In genomic region chr14:48663531-48663930, GRCm38 (mm10) we compare ENCODE assay signal across 23 mouse cellular contexts. TPM values are rescaled to one million over a fixed set of nuclear protein-coding genes. Genes with fewer than 3 reads are reported as not detected.
A peak's percentile ranks its signal among the peaks of the same experiment; 100 is the strongest.
DNase-seq lines count a peak whose midpoint lies in the region; ATAC-seq and TF ChIP-seq lines count a peak whose summit lies in the region.
"Had no signal": no experiment of that assay in that cellular context is flagged by ENCODE, and none has a peak within 500 bp of the region (broad histone marks: within the 10 kb centered on the region; RNA-seq: fewer than 3 reads in every experiment).

No protein-coding gene starts in this region.

- TF ChIP-seq CTCF in hindbrain, postnatal 0 days (IDR thresholded peaks at IDR 0.05; ENCODE audit: low read depth), result no peak
- TF ChIP-seq CTCF in midbrain, postnatal 0 days (IDR thresholded peaks at IDR 0.05), result no peak

- H3K4me2 ChIP-seq in hindbrain, embryonic 12.5 days (replicated peaks), result no peak overlapping the region
- H3K4me2 ChIP-seq in forebrain, embryonic 14.5 days (ENCODE audit: low read length), result peak overlapping the region; percentile 49
- peak overlapping the region; percentile 40 for H3K4me2 ChIP-seq in hindbrain, postnatal 0 days (ENCODE audit: low read depth, low read length)
- H3K4me2 ChIP-seq in midbrain, postnatal 0 days (ENCODE audit: low read depth, low read length, poor library complexity, severe bottlenecking), result peak overlapping the region; percentile 51
- H3K4me2 ChIP-seq: embryonic facial prominence, embryonic 15.5 days; heart, embryonic 13.5 days; limb, embryonic 15.5 days had no signal

- peak overlapping the region; percentile 51 for H3K4me3 ChIP-seq in hindbrain, embryonic 10.5 days
- no peak overlapping the region for H3K4me3 ChIP-seq in hindbrain, embryonic 12.5 days
- peak overlapping the region; percentile 13; the same call in 1 of the 2 replicates for H3K4me3 ChIP-seq in forebrain, embryonic 14.5 days (ENCODE audit: low read depth, low read length)
- peak overlapping the region; percentile 40 for H3K4me3 ChIP-seq in hindbrain, postnatal 0 days (ENCODE audit: low read length)
- peak overlapping the region; percentile 43 for H3K4me3 ChIP-seq in midbrain, postnatal 0 days (ENCODE audit: low read depth, low read length)
- H3K4me3 ChIP-seq: gastrocnemius, adult 2 months; heart, embryonic 13.5 days; limb, embryonic 15.5 days had no signal

- DNase-seq in hindbrain, embryonic 10.5 days (ENCODE audit: low spot score), result peak; percentile 10
- DNase-seq in forebrain, embryonic 14.5 days (ENCODE audit: low spot score), result no peak
- DNase-seq in hindbrain, postnatal 0 days (ENCODE audit: low spot score), result no peak
- DNase-seq in midbrain, postnatal 0 days (ENCODE audit: low spot score), result no peak
- no peak for DNase-seq in thymus, postnatal 4 days
- no peak for DNase-seq in kidney, postnatal 36 days
- no peak for DNase-seq in cerebellum, adult 11 months
- DNase-seq: cerebellum, postnatal 25 days; gastrocnemius, adult 2 months; kidney, adult 11 months; kidney, postnatal 25 days; lung, postnatal 14 days; spleen, adult 18-20 months; thymus, adult 18-20 months had no signal

- no peaks in the 10 kb centered on the region for H3K36me3 ChIP-seq in hindbrain, embryonic 10.5 days
- no peaks in the 10 kb centered on the region for H3K36me3 ChIP-seq in hindbrain, embryonic 12.5 days
- H3K36me3 ChIP-seq in forebrain, embryonic 14.5 days (ENCODE audit: control insufficient read depth, insufficient read depth, low read length), result no peaks in the 10 kb centered on the region
- H3K36me3 ChIP-seq in hindbrain, postnatal 0 days (ENCODE audit: insufficient read depth, low read length), result no peaks in the 10 kb centered on the region
- H3K36me3 ChIP-seq in midbrain, postnatal 0 days (ENCODE audit: insufficient read depth, low read length), result no peaks in the 10 kb centered on the region
- H3K36me3 ChIP-seq: embryonic facial prominence, embryonic 15.5 days; heart, embryonic 13.5 days; limb, embryonic 15.5 days had no signal

- H3K9me3 ChIP-seq in hindbrain, embryonic 10.5 days, result no peaks in the 10 kb centered on the region
- no peaks in the 10 kb centered on the region for H3K9me3 ChIP-seq in hindbrain, embryonic 12.5 days (replicated peaks)
- H3K9me3 ChIP-seq in forebrain, embryonic 14.5 days (replicated peaks; ENCODE audit: control insufficient read depth, low read length), result no peaks in the 10 kb centered on the region
- H3K9me3 ChIP-seq in hindbrain, postnatal 0 days (ENCODE audit: low read length), result no peaks in the 10 kb centered on the region
- H3K9me3 ChIP-seq in midbrain, postnatal 0 days (ENCODE audit: low read length), result no peaks in the 10 kb centered on the region
- H3K9me3 ChIP-seq: embryonic facial prominence, embryonic 15.5 days; heart, embryonic 13.5 days; limb, embryonic 15.5 days had no signal

- H3K4me1 ChIP-seq in hindbrain, embryonic 10.5 days (replicated peaks), result peaks cover 30% of the 10 kb centered on the region
- H3K4me1 ChIP-seq in hindbrain, embryonic 12.5 days, result peaks cover 8% of the 10 kb centered on the region; the same call in 1 of the 2 replicates
- H3K4me1 ChIP-seq in forebrain, embryonic 14.5 days (ENCODE audit: control insufficient read depth, insufficient read depth, low read length), result peaks cover 8% of the 10 kb centered on the region; the same call in 1 of the 2 replicates
- H3K4me1 ChIP-seq in hindbrain, postnatal 0 days (ENCODE audit: insufficient read depth, low read length), result no peaks in the 10 kb centered on the region
- H3K4me1 ChIP-seq in midbrain, postnatal 0 days (ENCODE audit: insufficient read depth, low read length), result no peaks in the 10 kb centered on the region

- no peak for ATAC-seq in hindbrain, embryonic 12.5 days (ENCODE audit: low FRiP score)
- ATAC-seq in forebrain, embryonic 14.5 days, result no peak
- no peak for ATAC-seq in hindbrain, postnatal 0 days
- no peak for ATAC-seq in midbrain, postnatal 0 days (ENCODE audit: low FRiP score)

- 1% methylated on average over 4 of the region's 4 CpGs for WGBS in hindbrain, embryonic 10.5 days
- 4% methylated on average over 4 of the region's 4 CpGs for WGBS in hindbrain, embryonic 12.5 days
- WGBS in forebrain, embryonic 14.5 days, result 0% methylated on average over 4 of the region's 4 CpGs
- WGBS in hindbrain, postnatal 0 days, result 6% methylated on average over 4 of the region's 4 CpGs
- 21% methylated on average over 4 of the region's 4 CpGs for WGBS in midbrain, postnatal 0 days

- peaks cover 100% of the 10 kb centered on the region for H3K27me3 ChIP-seq in hindbrain, embryonic 10.5 days (ENCODE audit: insufficient read depth, poor library complexity, severe bottlenecking)
- H3K27me3 ChIP-seq in hindbrain, embryonic 12.5 days, result peaks cover 90% of the 10 kb centered on the region
- peaks cover 51% of the 10 kb centered on the region for H3K27me3 ChIP-seq in forebrain, embryonic 14.5 days (replicated peaks; ENCODE audit: control insufficient read depth, insufficient read depth, low read length)
- peaks cover 67% of the 10 kb centered on the region for H3K27me3 ChIP-seq in hindbrain, postnatal 0 days (ENCODE audit: insufficient read depth, low read length)
- peaks cover 16% of the 10 kb centered on the region for H3K27me3 ChIP-seq in midbrain, postnatal 0 days (ENCODE audit: insufficient read depth, low read length)
- H3K27me3 ChIP-seq: CH12.LX had no signal

- 0 out of 2 replicates have a peak overlapping the region, but pooled peaks have one; percentile 40 for H3K27ac ChIP-seq in hindbrain, embryonic 10.5 days
- H3K27ac ChIP-seq in hindbrain, embryonic 12.5 days, result no peak overlapping the region
- no peak overlapping the region for H3K27ac ChIP-seq in forebrain, embryonic 14.5 days (ENCODE audit: low read depth, low read length)
- H3K27ac ChIP-seq in hindbrain, postnatal 0 days, result no peak overlapping the region
- 0 out of 2 replicates have a peak overlapping the region, but pooled peaks have one; percentile 8 for H3K27ac ChIP-seq in midbrain, postnatal 0 days (ENCODE audit: low read depth, low read length)
- H3K27ac ChIP-seq: embryonic facial prominence, embryonic 15.5 days; gastrocnemius, adult 2 months; heart, embryonic 13.5 days; limb, embryonic 15.5 days had no signal

- H3K9ac ChIP-seq in hindbrain, embryonic 12.5 days, result no peak overlapping the region
- H3K9ac ChIP-seq in forebrain, embryonic 14.5 days (ENCODE audit: low read length), result peak overlapping the region; percentile 10; the same call in 1 of the 2 replicates
- H3K9ac ChIP-seq in hindbrain, postnatal 0 days (replicated peaks; ENCODE audit: low read length), result peak overlapping the region; percentile 18; the same call in 1 of the 2 replicates
- no peak overlapping the region for H3K9ac ChIP-seq in midbrain, postnatal 0 days (replicated peaks; ENCODE audit: low read length, poor library complexity, severe bottlenecking)
- H3K9ac ChIP-seq: embryonic facial prominence, embryonic 15.5 days; heart, embryonic 13.5 days; limb, embryonic 15.5 days had no signal

RNA-seq across cellular contexts. Expression of gene Otx2, which starts 10.1 kb away (rescaled TPM):
- 15.4 and 19.3 TPM in 2 replicates for polyA plus RNA-seq in hindbrain, embryonic 10.5 days (2016; fragmentation: Nextera tagmentation; extraction: Ambion mirVana)
- 15.8 and 20.3 TPM in 2 replicates for polyA plus RNA-seq in hindbrain, embryonic 12.5 days (2016; fragmentation: Nextera tagmentation; extraction: Ambion mirVana)
- polyA plus RNA-seq in forebrain, embryonic 14.5 days (2014; fragmentation: Nextera tagmentation; extraction: Ambion mirVana), result 18.1 and 19.0 TPM in 2 replicates
- 27.6 and 48.4 TPM in 2 replicates for total RNA-seq in hindbrain, postnatal 0 days (2014; rRNA removed)
- polyA plus RNA-seq in hindbrain, postnatal 0 days (2015; fragmentation: Nextera tagmentation; extraction: Ambion mirVana), result 31.1 and 33.2 TPM in 2 replicates
- total RNA-seq in midbrain, postnatal 0 days (2014; rRNA removed), result 90.3 and 93.2 TPM in 2 replicates
- 61.2 and 62.0 TPM in 2 replicates for polyA plus RNA-seq in midbrain, postnatal 0 days (2015; fragmentation: Nextera tagmentation; extraction: Ambion mirVana)
- total RNA-seq: CH12.LX; gastrocnemius, adult 2 months; granulocyte monocyte progenitor cell, adult 5-6 weeks; hematopoietic stem cell, adult 5-6 weeks had no signal
- polyA plus RNA-seq: heart, embryonic 13.5 days; limb, embryonic 15.5 days; liver, embryonic 16.5 days; stomach, embryonic 14.5 days had no signal

Comparison
In these comparisons a context has a peak if more than half of its experiments do, and no peak if none do; other contexts are left out.
1. H3K27ac ChIP-seq: peak in hindbrain, embryonic 10.5 days (single experiment) and midbrain, postnatal 0 days (single experiment); none in hindbrain, embryonic 12.5 days (single experiment), forebrain, embryonic 14.5 days (single experiment) and hindbrain, postnatal 0 days (single experiment).
2. H3K9ac ChIP-seq: peak in forebrain, embryonic 14.5 days (single experiment) and hindbrain, postnatal 0 days (single experiment); none in hindbrain, embryonic 12.5 days (single experiment) and midbrain, postnatal 0 days (single experiment).